Mouse (Mus musculus): ENCODE results near the gene Bmp6.

GRCm38 (mm10) chr13:38437930-38438329, 93.0 kb downstream of the Bmp6 start:
- 0 out of 2 replicates have a peak, but pooled peaks have one; percentile 35 for TF ChIP-seq CTCF (IDR thresholded peaks at IDR 0.05; ENCODE audit: low read depth, low read length)
- TF ChIP-seq POLR2A (IDR thresholded peaks at IDR 0.05; ENCODE audit: borderline replicate concordance, low read depth, low read length): no peak

Data from bone marrow macrophage, adult 2 months (primary cell).